Mouse (Mus musculus) cortical plate, adult 2 months (tissue): ENCODE results near the gene Gm17606.

Experiments used
- CTCF ChIP-seq: fragments of 200-500 bp; IDR thresholded peaks from 2 replicates; pipeline ENCODE4 v1.5.1; 2011; ENCODE audit warnings: mild to moderate bottlenecking, control low read depth, low read length; ENCODE audit not compliant: insufficient read depth; ENCODE audit errors: extremely low read depth
- POLR2A ChIP-seq: fragments of 200-500 bp; IDR thresholded peaks from 2 replicates; pipeline ENCODE4 v1.6.1; 2011; ENCODE audit warnings: mild to moderate bottlenecking, low read length, control low read depth; ENCODE audit not compliant: insufficient read depth; ENCODE audit errors: extremely low read depth

GRCm38 (mm10) chr14:54652787-54653186 is 12.0 kb downstream of the Gm17606 start:
- TF ChIP-seq CTCF (no peak), POLR2A (no peak)
